Mouse (Mus musculus) fibroblast of lung, adult 2 months (primary cell): Measurements from ENCODE around the gene Sct.
A peak's percentile ranks its signal among the peaks of the same experiment; 100 is the strongest.

Source experiments
- DNase-seq: peaks from one replicate; pipeline ENCODE4 v3.0.0-alpha.2; 2011; ENCODE audit warnings: low read depth

The Sct gene

DNA sequence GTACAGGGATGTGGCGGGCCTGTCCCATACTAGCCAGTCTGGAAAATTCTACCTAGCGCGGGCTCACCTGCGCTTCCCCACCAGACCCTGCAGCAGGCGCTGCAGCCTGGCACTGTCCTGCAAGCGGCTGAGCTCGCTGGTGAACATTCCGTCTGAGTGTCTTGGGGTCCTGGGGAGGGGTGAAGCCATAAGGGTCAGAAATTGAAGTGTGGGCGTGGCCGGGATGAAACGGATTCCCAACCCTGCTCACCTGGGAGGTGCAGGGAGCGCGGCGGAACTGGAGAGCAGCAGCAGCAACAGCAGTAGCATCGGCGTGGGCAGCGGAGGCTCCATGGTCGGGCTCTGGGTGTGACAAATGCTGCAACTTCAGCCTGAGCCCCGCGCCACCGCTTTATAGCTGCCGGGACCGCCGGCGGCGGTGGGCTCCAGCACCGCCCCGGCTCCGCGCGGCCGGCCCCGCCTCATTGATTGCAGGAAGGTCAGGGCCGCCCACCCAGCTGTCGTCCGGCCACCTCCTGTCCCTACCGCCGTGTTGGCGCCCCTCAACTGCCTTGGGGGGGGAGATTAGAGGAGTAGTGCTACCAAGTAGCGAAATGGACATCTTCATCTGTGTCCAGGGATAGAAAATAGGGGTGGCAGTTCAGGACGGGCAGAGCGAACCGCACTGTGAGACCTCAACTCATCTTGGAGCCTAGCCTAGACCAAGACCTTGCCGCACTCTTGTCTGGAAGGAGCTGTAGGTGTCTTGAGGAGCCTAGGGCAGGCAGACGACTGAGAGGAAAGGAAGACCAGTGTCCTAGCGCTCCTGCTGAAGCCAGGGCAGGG, at the start of gene Sct:
Sct (minus strand) TSS at position 368 of the 825 bp plus-strand sequence.
- no peak for DNase-seq

DNA sequence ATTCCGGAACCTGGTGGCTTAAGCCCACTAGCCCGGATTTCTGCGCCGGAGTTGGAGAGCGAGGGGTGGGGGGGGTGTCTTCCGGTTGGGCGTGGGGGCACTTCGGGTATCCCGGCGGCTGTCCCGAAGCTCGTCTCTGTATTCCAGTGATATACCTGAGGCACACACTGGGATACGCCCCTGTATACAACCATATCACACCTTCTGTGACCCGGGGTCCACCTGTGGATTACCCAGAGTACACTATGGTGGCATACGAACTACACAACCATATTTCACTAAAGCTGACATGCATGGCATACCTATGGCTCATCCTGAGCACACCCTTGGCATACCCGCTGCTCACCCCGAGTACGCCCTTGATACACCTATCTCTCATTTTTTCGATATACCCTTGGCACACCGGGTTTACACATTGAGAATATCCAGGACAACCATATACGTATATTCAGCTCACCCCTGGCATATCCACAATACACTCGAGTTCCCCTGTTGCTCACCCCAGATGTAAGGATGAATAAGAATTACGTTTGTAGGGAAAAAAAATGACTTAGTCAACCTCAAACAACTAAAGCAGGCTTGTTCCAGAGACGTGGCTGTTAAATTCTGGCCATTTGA, 49.5 kb upstream of the Sct start:
- DNase-seq: no peak

DNA sequence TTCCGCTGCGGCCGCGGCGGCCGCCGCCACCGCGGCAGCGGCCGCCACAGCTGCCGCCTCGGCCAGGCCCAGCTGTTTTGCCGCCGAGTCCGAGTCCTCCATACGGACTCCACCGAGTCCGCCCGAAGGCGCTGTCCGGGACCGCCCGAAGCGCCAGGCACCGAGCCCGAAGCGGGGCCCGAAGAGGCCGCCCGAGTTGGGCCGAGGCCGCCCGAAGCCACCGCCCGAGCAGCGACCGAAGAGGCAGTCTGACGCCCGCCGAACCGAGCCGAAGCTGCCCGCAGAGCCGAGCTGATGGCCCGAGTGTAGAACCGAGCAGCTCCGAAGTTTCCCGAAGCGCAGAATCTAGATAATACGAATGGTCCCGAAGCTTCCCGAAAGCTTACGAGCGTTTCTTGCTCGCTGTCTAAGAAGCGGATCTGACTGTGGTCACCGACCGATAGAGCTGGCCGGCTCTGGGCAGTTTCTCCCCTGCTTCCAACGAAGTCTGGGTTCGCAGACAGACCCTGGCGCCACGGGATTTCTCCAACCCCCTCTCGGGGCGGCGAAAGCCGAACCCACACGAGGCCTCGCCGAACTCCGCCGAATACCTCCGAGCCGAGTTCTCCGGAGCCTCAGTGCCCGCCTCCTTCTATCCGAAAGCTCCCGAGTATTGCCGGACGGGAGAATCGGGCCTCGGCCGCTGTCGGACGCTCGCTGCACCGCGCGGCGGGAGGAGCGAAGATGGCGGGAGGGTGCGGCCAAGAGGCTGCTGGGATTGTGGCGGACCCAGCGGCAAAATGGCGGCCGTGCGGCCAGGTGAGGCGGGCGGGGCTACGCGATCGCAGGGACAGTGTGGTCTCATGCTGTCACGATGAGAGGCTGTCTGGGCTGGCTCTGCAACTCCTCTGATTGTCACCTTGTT, 48.8 kb upstream of the Sct start, which contains the start of the genes Deaf1 and Tmem80:
Deaf1 (minus strand) TSS at position 222 of the 904 bp plus-strand sequence.
Tmem80 (plus strand) TSS at position 271 of the 904 bp plus-strand sequence.
- DNase-seq: peak; percentile 96

DNA sequence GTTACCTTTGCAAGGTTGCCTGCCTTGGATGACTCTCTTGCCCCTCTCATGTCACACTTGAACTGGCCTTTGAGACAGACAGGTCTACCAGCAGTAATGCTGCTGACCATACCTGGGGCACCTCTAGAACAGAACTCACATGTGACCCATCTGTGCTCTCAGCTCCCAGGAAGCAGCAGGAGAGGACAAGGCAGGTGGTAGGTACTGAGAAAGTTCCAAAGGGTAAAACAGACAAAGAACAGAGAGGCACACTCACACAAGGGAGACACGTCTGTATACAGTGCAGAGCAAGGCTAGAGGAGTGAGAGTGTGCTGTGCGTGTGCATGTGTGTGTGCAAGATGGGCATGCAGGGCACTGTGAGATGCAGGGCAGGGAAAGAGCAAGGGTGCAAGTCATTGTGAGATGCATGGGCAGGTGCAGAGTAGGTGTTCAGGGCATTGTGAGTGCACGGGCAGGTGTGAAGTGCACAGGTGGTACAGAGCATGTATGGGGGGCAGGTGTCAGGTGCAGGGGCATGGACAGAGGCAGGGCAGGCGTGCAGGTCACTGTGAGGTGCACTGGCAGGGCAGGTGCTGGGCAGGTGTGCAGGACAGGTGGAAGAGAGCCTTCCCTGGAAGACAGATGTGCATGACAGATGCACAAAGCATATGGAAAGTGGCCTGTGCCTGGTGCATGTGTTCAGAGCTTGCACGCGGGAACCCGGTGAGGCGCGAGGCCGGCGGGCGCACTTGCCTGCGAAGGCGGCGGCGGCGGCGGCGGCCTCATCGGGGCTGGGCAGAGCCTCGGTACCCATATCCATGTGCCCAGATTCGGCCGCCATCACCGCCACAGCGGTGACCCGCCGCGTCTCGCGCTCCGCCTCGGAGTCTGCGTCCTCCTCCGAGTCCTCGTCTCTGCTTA, 47.9 kb upstream of the Sct start:
- DNase-seq: no peak

DNA sequence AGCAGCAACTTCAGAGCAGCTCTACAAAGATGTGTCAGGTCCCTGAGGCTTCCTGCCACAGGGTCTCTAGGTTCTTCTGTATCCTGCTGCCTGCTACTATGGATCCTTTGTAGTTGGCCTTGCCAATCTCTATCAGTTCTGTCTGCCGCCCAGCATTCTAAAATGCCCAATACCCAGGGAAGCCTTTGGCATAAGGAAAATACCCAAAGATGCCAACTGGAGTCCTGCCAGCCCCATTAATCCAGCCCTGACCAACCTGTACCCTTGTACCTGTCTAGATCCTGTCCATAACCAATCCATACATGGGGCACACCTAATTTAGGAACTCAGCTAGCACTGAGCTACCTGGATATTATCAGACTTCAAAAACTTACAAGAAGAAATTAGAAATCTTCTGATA, 45.8 kb upstream of the Sct start:
- no peak for DNase-seq

DNA sequence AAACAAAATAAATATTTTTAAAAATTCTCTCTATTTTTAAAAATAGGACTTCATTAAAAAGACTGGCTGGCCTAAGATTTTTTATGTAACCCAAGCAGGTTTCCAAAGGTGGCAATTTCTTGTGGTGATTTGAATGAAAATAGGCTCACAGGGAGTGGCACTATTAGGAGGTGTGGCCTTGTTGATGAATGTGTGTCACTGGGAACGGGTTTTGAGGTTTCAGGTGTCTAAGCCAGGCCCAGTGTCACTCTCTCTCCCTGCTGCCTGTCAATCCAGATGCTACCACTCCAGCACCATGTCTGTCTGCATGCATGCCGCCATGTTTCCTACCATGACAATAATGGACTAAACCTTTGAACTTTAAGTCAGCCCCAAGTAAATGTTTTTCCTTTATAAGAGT, 40.5 kb upstream of the Sct start:
- DNase-seq: no peak

DNA sequence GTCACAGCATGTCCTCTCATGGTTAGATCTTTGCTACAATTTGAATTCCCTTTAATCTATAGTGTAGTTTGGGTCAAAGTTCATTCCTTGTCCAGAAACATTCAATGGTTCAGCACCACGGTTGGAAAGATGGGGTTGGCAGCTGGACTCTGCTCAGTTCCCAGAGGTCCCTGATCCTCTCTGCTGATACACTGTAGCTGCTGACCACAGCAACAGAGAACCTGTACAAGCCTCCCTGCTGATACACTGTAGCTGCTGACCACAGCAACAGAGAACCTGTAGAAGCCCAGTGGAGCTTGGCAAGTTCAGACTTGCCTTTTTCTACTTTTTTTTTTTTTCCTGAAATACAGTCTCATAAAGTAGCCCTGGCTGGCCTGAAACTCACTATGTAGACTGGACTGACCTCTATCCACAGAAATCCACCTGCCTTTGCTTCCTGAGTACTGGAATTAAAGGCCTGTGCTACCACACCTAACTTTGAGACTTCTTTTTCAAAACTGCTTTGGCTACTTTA, 38.7 kb upstream of the Sct start:
- DNase-seq: no peak

DNA sequence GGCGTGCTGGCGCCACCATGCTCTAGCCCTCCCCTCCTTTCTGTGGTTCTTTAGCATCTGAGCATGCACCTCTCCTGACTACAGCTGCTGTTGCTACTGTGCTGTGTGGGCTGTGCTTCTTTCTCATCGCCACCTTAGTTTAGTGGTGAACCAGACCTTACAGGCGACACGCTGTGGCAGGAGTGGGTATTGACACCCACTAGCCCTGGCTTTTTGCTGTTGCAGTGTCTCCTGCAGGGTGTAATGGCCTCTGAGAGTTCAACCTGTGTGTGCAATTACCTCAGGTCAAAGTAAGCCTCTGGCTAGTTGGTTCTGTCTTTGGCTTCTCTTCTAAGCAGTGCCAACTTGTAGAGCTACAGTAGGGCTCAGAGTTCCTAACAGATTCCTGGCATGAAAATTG, 37.0 kb upstream of the Sct start:
- DNase-seq: no peak

DNA sequence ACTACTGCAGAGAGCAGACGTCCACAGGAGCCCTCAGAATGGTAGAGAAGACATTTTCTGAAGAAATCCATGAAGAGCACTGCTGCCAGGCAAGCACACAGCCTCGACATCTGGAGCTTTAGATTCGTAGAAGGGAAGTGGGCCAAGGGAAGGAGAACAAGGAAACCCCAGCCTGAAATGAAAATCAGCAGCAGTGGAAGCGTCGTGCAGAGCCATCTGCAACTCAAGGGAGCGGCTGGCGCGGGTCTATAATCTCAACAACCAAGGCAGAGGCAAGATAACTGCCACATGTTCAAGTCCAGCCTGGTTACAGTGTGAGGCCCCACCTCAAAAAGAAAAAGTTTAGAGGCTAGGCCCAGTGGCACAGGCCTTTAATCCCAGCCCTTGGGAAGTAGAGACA, 36.1 kb upstream of the Sct start:
- DNase-seq: no peak

DNA sequence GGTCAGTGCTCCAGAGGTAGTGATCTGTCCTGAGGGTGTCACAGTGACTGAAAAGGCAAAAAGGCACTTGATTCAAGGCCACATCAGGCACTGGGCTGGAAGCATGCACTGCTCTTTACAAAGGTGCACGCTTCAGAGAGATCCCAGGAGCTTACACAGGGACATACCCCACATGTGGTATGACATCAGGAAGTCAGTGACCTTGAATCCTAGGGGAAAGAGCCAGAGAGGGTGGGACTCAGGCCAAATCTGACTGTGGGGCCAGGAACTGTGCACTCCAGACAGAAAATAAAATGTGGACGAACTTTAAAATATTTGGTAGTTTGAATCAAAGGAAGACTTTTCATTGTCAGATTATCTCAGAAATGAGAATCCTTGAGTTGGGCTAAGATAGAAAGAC, 35.5 kb upstream of the Sct start:
- no peak for DNase-seq

DNA sequence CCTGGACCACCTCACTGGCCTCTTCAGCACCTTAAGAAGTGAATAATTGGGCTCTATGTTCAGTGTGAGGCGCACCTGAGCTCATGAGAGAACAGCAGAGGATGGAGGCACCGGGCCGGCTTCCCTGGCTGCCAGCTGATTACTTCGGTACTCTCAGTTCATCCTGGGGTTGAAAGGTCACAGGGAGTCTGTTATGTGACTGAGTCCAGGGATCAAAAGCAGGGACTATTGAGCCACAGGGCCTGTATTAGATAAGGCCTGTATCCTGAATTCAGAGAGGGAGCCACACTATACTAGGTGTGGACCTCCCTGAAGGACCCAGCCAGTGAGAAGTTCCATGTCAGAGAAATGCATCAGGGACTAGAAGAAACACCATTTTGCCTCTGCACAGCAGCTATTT, 25.6 kb upstream of the Sct start:
- no peak for DNase-seq

DNA sequence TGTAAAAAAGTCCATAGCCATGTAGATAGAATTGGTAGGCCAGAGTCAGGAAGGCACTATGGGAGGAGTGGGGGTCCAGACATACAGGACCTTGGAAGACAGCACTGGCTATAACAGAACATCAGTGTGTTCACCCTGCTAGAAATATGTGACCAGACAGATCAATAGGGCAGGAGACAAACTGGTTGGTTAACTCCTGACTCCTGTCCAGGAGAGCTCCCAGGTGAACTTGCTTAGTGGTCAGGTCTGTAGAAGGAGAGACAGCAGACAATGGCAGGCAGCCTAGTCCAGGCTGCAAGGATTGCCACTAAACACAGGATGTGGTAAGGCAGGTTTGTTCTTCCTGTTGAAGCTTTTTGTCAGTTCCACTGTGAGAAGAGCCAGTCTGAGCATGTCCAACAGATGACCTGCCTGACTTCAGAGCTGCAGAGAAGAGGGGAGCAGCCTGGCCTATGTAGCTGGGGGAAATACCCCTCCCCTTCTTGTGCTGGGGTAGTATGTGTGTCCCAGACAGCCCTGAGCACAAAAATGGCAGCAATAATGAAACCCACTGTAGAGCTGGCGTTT, 23.9 kb upstream of the Sct start:
- no peak for DNase-seq

DNA sequence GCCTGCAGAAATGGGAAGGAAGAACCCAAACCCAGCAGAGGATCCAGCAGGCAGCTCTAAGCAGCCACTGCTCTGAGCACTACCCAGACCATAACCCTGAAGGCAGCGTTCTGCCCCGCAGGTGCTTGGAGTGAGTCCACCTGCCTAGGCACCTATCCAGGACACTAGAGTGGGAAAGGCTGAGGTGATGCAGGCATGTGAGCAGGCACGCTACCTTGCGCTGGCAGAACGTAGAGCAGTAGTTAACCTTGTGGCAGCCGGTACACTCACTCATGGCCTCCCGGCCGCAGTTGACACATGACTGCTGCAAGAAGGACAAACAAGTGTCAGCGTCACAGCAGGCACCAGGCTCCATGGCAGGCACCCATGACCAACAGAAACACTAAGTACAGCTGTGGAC, 22.5 kb upstream of the Sct start:
- no peak for DNase-seq

DNA sequence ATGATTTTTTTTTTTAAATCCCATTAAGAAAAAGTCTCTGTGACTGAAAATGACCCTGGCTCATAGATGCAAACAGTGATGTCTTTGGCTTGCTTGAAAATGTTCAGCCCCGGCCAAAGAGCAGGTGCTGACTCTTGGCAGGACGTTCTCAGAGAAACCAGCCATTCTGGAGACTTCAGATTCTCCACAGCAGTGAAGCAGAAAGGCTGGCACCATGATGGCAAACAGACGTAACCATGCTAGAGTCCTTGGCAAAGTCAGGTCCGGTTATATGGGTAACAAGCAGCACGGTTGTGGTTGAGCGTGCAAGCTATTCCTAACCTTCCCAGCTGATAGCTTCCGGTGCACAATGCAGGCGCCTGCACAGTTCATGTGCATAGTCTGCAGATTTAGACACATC, 20.2 kb upstream of the Sct start:
- no peak for DNase-seq

DNA sequence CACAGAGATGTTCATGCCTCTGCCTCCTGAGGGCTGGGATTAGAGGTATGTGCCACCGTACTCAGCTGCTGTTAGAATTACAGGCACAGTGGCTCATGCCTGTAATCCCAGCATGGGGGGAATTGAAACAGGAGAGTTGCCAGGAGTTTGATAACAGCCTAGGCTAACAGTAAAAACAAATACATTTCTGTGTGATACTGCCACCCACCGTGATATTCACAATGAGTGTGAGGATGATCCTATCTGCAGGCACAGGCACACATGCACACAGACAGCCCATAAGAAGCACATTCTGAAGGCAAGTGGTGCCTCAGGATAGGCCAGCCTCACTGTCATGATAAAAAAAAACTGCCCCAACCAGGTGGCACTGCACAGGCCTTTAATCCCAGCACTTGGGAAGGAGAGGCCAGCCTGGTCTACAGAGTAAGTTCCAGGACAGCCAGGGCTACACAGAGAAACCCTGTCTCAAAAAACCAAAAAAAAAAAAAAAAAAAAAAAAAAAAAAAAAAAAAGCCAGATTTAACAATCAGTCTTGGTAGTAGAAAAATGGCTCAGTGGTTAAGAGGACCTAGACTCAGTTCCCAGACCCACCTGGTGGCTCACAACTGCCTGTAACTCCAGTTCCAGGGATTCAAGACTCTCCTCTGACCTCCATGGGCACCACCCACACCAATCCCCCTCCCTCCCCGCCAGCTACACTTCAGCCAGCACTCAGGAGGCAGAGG, 19.2 kb upstream of the Sct start:
- no peak for DNase-seq

DNA sequence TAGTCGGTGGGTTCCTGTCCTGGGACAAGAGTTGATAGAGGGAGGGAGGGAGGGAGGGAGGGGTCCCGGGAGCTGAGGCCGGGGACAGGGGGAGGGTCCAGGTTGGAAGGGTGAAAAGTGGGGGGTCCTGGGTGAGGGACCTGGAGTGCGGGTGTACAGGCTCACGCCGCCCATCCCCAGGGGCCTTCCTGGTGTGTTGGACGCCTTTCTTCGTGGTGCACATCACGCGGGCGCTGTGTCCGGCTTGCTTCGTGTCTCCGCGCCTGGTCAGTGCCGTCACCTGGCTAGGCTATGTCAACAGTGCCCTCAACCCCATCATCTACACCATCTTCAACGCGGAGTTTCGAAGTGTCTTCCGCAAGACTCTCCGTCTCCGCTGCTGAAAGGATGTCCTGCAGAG, 15.5 kb upstream of the Sct start:
- DNase-seq: no peak

DNA sequence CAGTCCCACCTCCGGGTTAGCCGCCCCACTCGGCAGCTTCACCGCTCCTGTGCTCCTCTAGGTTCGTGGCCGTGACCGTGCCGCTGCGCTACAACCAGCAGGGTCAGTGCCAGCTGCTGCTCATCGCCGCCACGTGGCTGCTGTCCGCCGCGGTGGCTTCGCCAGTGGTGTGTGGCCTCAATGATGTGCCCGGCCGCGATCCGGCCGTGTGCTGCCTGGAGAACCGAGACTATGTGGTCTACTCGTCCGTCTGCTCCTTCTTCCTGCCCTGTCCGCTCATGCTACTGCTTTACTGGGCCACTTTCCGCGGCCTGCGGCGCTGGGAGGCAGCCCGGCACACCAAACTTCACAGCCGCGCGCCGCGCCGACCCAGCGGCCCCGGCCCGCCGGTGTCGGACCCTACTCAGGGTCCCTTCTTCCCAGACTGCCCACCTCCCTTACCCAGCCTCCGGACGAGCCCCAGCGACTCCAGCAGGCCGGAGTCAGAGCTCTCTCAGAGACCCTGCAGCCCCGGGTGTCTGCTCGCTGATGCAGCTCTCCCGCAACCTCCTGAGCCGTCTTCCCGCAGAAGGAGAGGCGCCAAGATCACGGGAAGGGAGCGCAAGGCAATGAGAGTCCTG, 15.0 kb upstream of the Sct start:
- no peak for DNase-seq

DNA sequence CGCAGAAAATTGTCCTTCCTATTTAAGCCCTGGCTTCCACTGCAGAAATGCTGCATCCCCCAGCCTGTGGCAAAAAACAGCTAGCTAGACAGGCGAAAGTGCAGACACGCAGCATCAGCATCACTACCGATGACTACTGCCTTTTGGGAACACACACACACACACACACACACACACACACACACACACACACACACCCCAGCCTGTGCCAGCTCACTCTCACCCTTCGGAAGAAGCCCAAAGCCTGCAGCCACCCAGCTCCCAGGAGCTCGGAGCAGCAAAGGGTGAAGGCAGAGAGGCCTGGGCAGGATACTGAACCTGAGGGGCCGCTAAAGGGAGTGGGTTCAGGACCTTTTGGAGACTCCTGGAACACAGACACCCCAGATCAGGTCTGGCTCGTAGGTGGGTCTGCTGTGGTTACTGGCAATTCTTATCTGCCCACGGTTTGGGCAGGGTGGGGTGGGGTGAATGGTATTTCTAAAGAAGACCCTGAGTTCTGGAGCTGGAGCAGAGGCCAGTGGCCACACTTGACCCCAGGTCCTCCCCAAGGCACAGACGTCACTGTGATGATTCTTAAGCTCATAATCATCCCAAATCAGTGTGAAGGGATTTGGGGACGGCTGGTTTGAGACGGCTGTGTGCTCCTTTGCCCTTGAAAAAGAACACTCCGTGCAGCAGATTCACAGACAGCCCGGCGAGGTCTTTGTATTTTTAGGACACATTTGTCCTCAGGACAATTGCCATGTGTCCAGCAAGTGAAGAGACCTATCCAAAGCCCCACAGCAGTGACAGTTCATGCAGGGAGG, 13.9 kb upstream of the Sct start:
- DNase-seq: no peak
